Mouse (Mus musculus): ENCODE measurements around the gene Arsb. TPM values are rescaled to one million over a fixed set of nuclear protein-coding genes. Genes with fewer than 3 reads are reported as not detected.

Arsb gene
- polyA plus RNA-seq, 1 experiment, result 9.2 TPM

DNA sequence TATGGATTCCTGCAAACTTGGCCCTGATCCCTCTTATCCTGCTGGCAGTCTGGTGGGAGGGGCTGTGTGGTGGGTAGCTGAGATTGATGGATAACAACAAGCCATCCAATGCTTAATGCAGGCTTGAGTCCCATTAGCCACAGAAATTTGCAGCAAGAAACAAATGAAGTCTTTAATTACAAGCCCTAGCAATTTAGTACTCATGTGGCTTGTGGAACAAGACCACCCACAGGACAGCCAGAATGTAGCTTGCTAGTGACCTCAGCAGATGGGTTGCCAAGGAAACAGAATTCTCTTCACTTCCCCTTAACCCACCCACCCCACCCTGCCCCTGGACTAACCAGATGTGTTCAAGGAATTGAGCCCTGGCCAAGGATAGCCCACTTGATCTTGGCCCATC is 194.8 kb downstream of the Arsb start:
- no peak for TF ChIP-seq MAX (IDR thresholded peaks at IDR 0.05)
- TF ChIP-seq CTCF (IDR thresholded peaks at IDR 0.05; ENCODE audit: control insufficient read depth, insufficient read depth, insufficient read length), result no peak
- no peak for TF ChIP-seq CEBPB (IDR thresholded peaks at IDR 0.05; ENCODE audit: low read depth)
- no peak for TF ChIP-seq FOSL1 (IDR thresholded peaks at IDR 0.05; ENCODE audit: insufficient read depth, low read length, poor library complexity, severe bottlenecking)
- TF ChIP-seq MYOD1 (IDR thresholded peaks at IDR 0.05; ENCODE audit: control insufficient read depth, insufficient read length, low read depth), result no peak
- TF ChIP-seq USF1 (IDR thresholded peaks at IDR 0.05; ENCODE audit: low read depth), result no peak
- TF ChIP-seq MYOG (IDR thresholded peaks at IDR 0.05; ENCODE audit: control insufficient read depth, extremely low read depth, insufficient read length), result no peak
- Histone ChIP-seq H3K79me3 (ENCODE audit: low read depth) (no peaks in the 10 kb centered on the region), H3ac (ENCODE audit: control insufficient read depth, insufficient read length, low read depth) (no peak overlapping the region), H3K4me3 (ENCODE audit: insufficient read depth, poor library complexity, severe bottlenecking) (no peak overlapping the region), H3K79me2 (ENCODE audit: control insufficient read depth, insufficient read depth) (no peaks in the 10 kb centered on the region), H3K36me3 (ENCODE audit: control insufficient read depth, insufficient read depth) (no peaks in the 10 kb centered on the region), H3K27me3 (ENCODE audit: control insufficient read depth, insufficient read depth, insufficient read length) (no peaks in the 10 kb centered on the region)

DNA sequence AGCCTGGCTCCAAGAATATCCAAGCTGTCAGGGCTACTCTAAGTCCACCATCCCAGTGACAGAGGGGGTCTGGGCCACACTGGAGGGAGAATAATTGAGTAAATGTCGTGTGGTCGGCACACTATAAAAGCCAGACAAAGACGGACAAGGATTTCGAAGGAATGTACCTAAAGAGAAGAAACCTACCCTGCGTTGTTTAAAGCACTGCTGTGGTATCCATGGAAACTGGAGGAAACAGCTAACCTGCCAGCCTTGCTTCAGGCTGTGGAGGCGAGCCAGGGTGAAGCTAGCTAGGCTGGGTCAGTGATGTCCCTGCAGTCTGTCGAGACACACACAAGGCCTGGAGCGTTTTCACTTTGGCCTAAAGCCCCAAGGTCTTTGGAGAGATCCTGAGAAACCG is 195.7 kb downstream of the Arsb start:
- Histone ChIP-seq H3K27me3 (ENCODE audit: control insufficient read depth, insufficient read depth, insufficient read length) (no peaks in the 10 kb centered on the region), H3K79me2 (ENCODE audit: control insufficient read depth, insufficient read depth) (no peaks in the 10 kb centered on the region), H3K4me3 (ENCODE audit: insufficient read depth, poor library complexity, severe bottlenecking) (no peak overlapping the region), H3K79me3 (ENCODE audit: low read depth) (no peaks in the 10 kb centered on the region), H3ac (ENCODE audit: control insufficient read depth, insufficient read length, low read depth) (no peak overlapping the region), H3K36me3 (ENCODE audit: control insufficient read depth, insufficient read depth) (no peaks in the 10 kb centered on the region)
- no peak for TF ChIP-seq MAX (IDR thresholded peaks at IDR 0.05)
- no peak for TF ChIP-seq CEBPB (IDR thresholded peaks at IDR 0.05; ENCODE audit: low read depth)
- TF ChIP-seq USF1 (IDR thresholded peaks at IDR 0.05; ENCODE audit: low read depth), result no peak
- no peak for TF ChIP-seq MYOD1 (IDR thresholded peaks at IDR 0.05; ENCODE audit: control insufficient read depth, insufficient read length, low read depth)
- no peak for TF ChIP-seq FOSL1 (IDR thresholded peaks at IDR 0.05; ENCODE audit: insufficient read depth, low read length, poor library complexity, severe bottlenecking)
- TF ChIP-seq MYOG (IDR thresholded peaks at IDR 0.05; ENCODE audit: control insufficient read depth, extremely low read depth, insufficient read length), result no peak
- TF ChIP-seq CTCF (IDR thresholded peaks at IDR 0.05; ENCODE audit: control insufficient read depth, insufficient read depth, insufficient read length), result no peak

GRCm38 (mm10) chr13:93970115-93970514 is 198.7 kb downstream of the Arsb start:
- Histone ChIP-seq H3K79me2 (ENCODE audit: control insufficient read depth, insufficient read depth) (no peaks in the 10 kb centered on the region), H3K4me3 (ENCODE audit: insufficient read depth, poor library complexity, severe bottlenecking) (no peak overlapping the region), H3ac (ENCODE audit: control insufficient read depth, insufficient read length, low read depth) (no peak overlapping the region), H3K79me3 (ENCODE audit: low read depth) (no peaks in the 10 kb centered on the region), H3K36me3 (ENCODE audit: control insufficient read depth, insufficient read depth) (no peaks in the 10 kb centered on the region), H3K27me3 (ENCODE audit: control insufficient read depth, insufficient read depth, insufficient read length) (no peaks in the 10 kb centered on the region)
- TF ChIP-seq CEBPB (IDR thresholded peaks at IDR 0.05; ENCODE audit: low read depth), result peak; percentile 83
- no peak for TF ChIP-seq USF1 (IDR thresholded peaks at IDR 0.05; ENCODE audit: low read depth)
- no peak for TF ChIP-seq MYOG (IDR thresholded peaks at IDR 0.05; ENCODE audit: control insufficient read depth, extremely low read depth, insufficient read length)
- no peak for TF ChIP-seq MYOD1 (IDR thresholded peaks at IDR 0.05; ENCODE audit: control insufficient read depth, insufficient read length, low read depth)
- TF ChIP-seq MAX (IDR thresholded peaks at IDR 0.05), result no peak
- no peak for TF ChIP-seq FOSL1 (IDR thresholded peaks at IDR 0.05; ENCODE audit: insufficient read depth, low read length, poor library complexity, severe bottlenecking)

- Histone ChIP-seq H3K79me3 (ENCODE audit: low read depth) (no peaks in the 10 kb centered on the region), H3K36me3 (ENCODE audit: control insufficient read depth, insufficient read depth) (no peaks in the 10 kb centered on the region), H3K27me3 (ENCODE audit: control insufficient read depth, insufficient read depth, insufficient read length) (no peaks in the 10 kb centered on the region), H3K79me2 (ENCODE audit: control insufficient read depth, insufficient read depth) (no peaks in the 10 kb centered on the region), H3K4me3 (ENCODE audit: insufficient read depth, poor library complexity, severe bottlenecking) (no peak overlapping the region), H3ac (ENCODE audit: control insufficient read depth, insufficient read length, low read depth) (no peak overlapping the region)
- TF ChIP-seq MYOG (IDR thresholded peaks at IDR 0.05; ENCODE audit: control insufficient read depth, extremely low read depth, insufficient read length) (no peak), FOSL1 (IDR thresholded peaks at IDR 0.05; ENCODE audit: insufficient read depth, low read length, poor library complexity, severe bottlenecking) (no peak)
Measured at GRCm38 (mm10) chr13:93972423-93972822, 201.0 kb downstream of the Arsb start.

DNA sequence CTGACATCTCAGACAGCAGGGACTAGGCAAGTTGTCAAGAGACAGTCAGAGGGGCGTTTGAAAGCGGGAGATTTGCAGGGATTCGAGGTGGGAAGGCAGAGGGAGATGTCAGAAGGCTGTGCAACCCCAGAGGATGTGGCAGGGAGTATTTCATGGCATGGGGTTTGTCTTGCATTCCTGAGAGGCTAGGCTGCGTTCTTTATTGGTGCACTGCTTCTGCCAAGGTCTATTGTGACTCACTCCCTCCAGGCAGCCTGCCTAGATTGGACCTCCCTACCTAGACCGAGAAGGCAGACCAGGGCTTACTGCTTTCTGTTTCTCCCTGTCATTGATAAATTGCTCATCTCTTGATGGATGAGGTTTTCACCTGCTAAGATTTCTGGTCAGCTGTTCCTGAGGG is 204.2 kb downstream of the Arsb start:
- Histone ChIP-seq H3K27me3 (ENCODE audit: control insufficient read depth, insufficient read depth, insufficient read length) (no peaks in the 10 kb centered on the region), H3K79me3 (ENCODE audit: low read depth) (no peaks in the 10 kb centered on the region), H3K4me3 (ENCODE audit: insufficient read depth, poor library complexity, severe bottlenecking) (no peak overlapping the region), H3K79me2 (ENCODE audit: control insufficient read depth, insufficient read depth) (no peaks in the 10 kb centered on the region), H3ac (ENCODE audit: control insufficient read depth, insufficient read length, low read depth) (no peak overlapping the region), H3K36me3 (ENCODE audit: control insufficient read depth, insufficient read depth) (no peaks in the 10 kb centered on the region)
- TF ChIP-seq USF1 (IDR thresholded peaks at IDR 0.05; ENCODE audit: low read depth), result no peak
- no peak for TF ChIP-seq MYOG (IDR thresholded peaks at IDR 0.05; ENCODE audit: control insufficient read depth, extremely low read depth, insufficient read length)
- peak; percentile 61 for TF ChIP-seq MAX (IDR thresholded peaks at IDR 0.05)
- TF ChIP-seq CTCF (IDR thresholded peaks at IDR 0.05; ENCODE audit: control insufficient read depth, insufficient read depth, insufficient read length), result no peak
- TF ChIP-seq CEBPB (IDR thresholded peaks at IDR 0.05; ENCODE audit: low read depth), result peak; percentile 18
- TF ChIP-seq MYOD1 (IDR thresholded peaks at IDR 0.05; ENCODE audit: control insufficient read depth, insufficient read length, low read depth), result peak; percentile 69
- peak; percentile 46 for TF ChIP-seq FOSL1 (IDR thresholded peaks at IDR 0.05; ENCODE audit: insufficient read depth, low read length, poor library complexity, severe bottlenecking)

GRCm38 (mm10) chr13:93976897-93977530 is 205.6 kb downstream of the Arsb start:
- Histone ChIP-seq H3K4me3 (ENCODE audit: insufficient read depth, poor library complexity, severe bottlenecking) (no peak overlapping the region), H3K36me3 (ENCODE audit: control insufficient read depth, insufficient read depth) (no peaks in the 10 kb centered on the region), H3K79me3 (ENCODE audit: low read depth) (no peaks in the 10 kb centered on the region), H3K27me3 (ENCODE audit: control insufficient read depth, insufficient read depth, insufficient read length) (no peaks in the 10 kb centered on the region), H3K79me2 (ENCODE audit: control insufficient read depth, insufficient read depth) (no peaks in the 10 kb centered on the region), H3ac (ENCODE audit: control insufficient read depth, insufficient read length, low read depth) (no peak overlapping the region)
- TF ChIP-seq FOSL1 (IDR thresholded peaks at IDR 0.05; ENCODE audit: insufficient read depth, low read length, poor library complexity, severe bottlenecking), result no peak
- peak; percentile 15 for TF ChIP-seq CEBPB (IDR thresholded peaks at IDR 0.05; ENCODE audit: low read depth)
